Mouse (Mus musculus) gastrocnemius, postnatal 4 days (tissue): ENCODE results near the gene Zdhhc21. TPM values are rescaled to one million over a fixed set of nuclear protein-coding genes. Genes with fewer than 3 reads are reported as not detected.
A peak's percentile ranks its signal among the peaks of the same experiment; 100 is the strongest.

ENCODE experiments used
- DNase-seq, 2 experiments: peaks; one replicate each; pipeline ENCODE4 v3.0.0; 2021 to 2022; ENCODE audit warnings: low spot score in 2 of 2, mixed read lengths in 2 of 2
- total RNA-seq, 2 experiments: library from RNA; stranded (reverse); gene quantifications; 2 replicates each; pipeline ENCODE4 v1.2.3; 2021

Zdhhc21 gene
- total RNA-seq, 2 experiments from 2014 or later: 14.4 to 14.6 TPM

DNA sequence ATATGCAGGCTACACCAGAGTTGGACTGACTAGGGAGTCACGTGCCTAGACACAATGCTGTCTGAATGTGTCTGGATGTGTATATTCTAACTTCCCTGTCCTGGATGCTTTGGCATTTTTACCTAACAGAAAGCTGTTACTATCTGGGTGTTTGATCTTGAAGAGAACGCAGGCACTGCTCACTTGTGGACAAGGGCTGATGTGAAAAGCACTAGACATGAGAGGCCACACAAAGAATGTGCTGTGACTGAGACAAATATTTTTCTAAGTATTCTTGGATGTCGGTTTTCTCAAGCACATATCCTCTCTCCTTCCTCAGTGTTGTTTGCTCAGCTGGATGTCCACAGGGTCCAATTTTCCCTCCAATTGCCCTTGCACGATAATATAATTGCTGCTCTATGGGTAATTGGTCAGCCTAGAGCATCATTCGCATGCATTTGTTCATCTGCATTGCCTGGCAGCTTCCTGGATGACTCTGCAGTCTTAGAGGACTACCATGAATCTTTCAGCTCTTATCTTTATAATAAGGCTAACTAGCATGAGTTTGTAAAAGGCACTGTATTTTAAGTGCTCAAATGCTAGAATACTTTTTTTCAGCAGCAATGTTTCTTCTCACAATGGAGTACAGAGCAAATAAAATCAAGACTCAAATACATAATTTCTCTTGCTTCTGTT is 66.7 kb downstream of the Zdhhc21 start:
- DNase-seq: no peak

DNA sequence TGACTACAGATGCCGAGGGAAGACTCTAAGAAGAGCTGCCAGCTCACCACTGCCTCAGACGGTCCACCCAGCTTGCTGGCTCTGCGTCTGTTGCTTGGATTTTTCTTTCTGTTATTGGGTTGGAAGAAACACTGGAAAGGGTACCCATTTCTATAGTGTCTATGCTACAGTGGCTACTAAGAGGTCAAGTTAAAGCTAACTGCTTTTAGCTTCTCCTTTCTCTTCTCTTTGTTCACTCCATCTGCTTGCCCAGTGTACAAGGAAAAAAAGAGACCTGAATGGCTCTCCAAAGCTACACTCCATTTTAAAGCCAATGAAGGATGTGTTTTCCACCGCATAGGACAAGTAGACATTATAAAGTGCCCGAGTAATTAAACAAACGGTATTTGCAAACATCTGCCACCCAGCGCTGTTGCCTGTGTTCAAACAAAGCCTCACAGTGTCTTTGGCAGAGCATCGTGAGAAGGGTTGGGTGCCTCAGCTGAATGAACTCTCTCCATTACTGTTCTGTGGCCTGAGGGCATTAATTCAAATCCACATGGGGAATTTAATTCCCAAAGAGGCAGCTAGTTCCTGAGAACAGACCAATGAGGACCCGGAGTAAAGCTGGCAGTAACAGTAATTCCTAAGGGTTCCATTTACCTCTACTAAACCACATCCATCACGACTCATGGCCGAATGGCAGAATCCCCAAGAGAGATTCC is 94.1 kb downstream of the Zdhhc21 start:
- DNase-seq: no peak

DNA sequence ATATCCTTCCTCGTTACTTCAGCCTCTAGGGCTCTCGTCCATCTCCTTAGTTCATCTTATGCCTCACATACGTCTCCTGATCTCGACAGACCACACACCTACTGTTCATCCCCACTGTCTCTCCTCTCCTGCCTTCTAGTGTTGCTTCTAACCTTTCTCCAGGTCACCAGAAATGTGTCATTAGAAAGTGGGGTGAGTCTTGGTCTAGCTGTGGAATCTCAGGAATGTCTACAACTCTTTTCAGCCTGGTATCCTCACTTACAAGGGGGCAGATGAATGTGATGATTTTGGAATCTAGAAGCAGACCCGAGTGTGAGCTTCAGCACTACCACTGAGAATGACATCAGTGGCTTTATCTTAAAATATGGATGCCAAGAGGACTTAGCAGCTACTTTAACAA is 96.2 kb downstream of the Zdhhc21 start:
- DNase-seq: no peak

DNA sequence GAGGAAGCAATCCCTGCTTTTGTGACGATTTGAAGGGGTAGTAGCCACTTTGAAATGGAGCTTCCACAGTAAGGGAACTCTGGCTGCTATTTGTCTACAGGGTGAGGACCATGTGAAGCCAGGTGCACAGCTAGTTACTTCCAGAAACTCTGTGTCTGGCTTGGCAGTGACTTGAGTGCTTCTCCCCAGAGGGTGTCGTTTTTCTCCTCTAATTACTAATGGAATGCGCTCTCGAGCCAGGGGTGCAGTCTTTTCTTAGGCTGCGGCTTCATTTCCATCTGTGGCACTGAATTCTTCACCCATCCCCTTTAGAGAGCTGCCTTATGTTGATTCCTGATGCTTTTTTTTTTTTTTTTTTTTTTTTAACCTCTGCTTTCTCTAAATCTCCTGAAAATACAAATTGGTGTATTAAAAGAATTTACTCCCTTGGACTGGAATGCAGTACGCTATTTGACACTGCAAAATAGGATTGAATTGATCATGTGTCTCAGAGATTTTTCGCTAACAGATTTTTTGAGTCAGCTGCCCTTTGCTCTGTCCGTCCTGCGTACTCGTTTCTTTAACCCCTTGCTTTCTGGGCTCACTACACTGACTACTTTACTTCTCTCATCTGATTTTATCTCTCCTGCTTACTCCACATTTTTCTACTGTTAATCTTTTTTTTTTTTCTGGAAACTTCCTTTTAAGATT is 97.2 kb downstream of the Zdhhc21 start:
- DNase-seq: peak in 1 of 2 experiments; percentile 44

DNA sequence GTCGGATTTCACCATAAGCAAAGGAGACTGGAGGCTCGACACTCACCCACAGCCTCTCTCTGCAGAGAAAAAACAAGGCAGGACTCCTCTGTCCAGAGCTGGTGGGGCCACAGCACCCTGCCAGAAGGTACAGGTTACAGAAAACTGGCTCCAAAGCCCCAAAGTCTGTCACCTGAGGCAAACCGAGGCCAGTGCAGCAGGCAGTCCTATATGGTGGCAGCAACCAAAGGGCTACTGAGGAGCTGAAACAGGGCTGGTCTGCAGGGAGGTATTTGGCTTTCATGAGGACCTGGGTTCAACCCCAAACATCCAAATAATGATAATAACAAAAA is 103.5 kb downstream of the Zdhhc21 start:
- no peak for DNase-seq

DNA sequence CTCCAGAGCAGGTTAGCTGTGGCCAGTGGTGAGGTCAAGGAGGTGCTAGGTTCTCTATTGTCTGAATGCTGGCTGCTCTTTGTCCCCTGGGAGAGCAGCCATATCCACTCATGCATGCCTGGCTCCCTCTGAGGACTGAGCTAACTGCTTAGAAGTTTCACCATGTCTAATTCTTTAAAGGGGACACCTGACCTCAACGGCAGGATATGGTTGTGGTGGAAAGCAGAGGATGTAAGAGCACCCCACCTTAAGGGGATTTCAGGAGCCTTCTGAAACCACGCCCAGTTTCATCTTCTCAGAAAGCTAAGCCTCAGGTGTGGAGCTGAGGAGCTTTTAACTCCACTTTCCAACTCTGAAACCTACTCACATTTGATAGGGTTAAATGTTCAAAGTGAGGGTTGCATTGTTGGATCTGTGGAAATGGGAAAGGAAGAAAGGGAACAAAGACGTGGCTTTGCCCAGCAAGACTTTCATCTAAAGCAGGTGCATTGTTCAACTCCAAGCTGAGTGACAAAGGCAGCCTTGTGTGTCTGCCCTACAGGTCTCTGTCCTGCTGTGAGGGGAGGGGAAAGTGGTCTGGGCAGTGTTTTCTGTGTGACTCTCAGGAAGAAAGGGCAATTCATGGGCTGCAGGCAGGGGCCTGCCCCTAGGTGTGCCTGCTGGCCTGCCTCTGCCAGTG is 104.0 kb downstream of the Zdhhc21 start:
- no peak for DNase-seq

Other genes with a start within 250 kb of the Zdhhc21 start
- 100 to 1,000 TPM; 204 to 213 TPM for gene Nfib, start 154.2 kb downstream of the Zdhhc21 start, total RNA-seq
- gene Cer1, start 25.2 kb upstream of the Zdhhc21 start, total RNA-seq: under 1 TPM; 0.16 to 0.32 TPM
- 1 to 10 TPM; 7.2 to 9.4 TPM for gene Frem1, start 192.4 kb upstream of the Zdhhc21 start, total RNA-seq